Mouse (Mus musculus): ENCODE measurements around the gene Dut.
"Not testable (repeated sequence)": the region's sequence is repeated elsewhere in the genome, so short reads cannot be mapped to it uniquely, and the experiment has no call there.

GRCm38 (mm10) chr2:125279995-125280394 is 33.0 kb downstream of the Dut start:
- TF ChIP-seq POLR2A (IDR thresholded peaks at IDR 0.05; ENCODE audit: borderline replicate concordance, extremely low read depth, low read depth, low read length); CTCF (IDR thresholded peaks at IDR 0.05; ENCODE audit: insufficient read depth, low read length): not testable (repeated sequence)
